Mouse (Mus musculus) naive thymus-derived CD4-positive, alpha-beta T cell, adult 2 months (primary cell): ENCODE data around the gene Rai14.

ENCODE experiments used
- DNase-seq: peaks from one replicate; pipeline ENCODE4 v3.0.0-alpha.2; 2011; ENCODE audit warnings: low read depth

Gene Rai14

GRCm38 (mm10) chr15:10648372-10649109, 65.9 kb downstream of the Rai14 start:
- DNase-seq, result no peak

- DNase-seq, result no peak
These were observed 68.1 kb downstream of the Rai14 start for GRCm38 (mm10) chr15:10646297-10646696.

- DNase-seq, result no peak
These were observed 69.3 kb downstream of the Rai14 start for GRCm38 (mm10) chr15:10645101-10645500.

GRCm38 (mm10) chr15:10643819-10644218, 70.6 kb downstream of the Rai14 start:
- no peak for DNase-seq

- DNase-seq, result no peak
These were observed 71.2 kb downstream of the Rai14 start for GRCm38 (mm10) chr15:10643224-10643623.

- no peak for DNase-seq
These were observed 72.0 kb downstream of the Rai14 start for GRCm38 (mm10) chr15:10642419-10642818.

GRCm38 (mm10) chr15:10640721-10641120, 73.7 kb downstream of the Rai14 start:
- no peak for DNase-seq

- no peak for DNase-seq
These were observed 77.1 kb downstream of the Rai14 start for GRCm38 (mm10) chr15:10637251-10637793.

- no peak for DNase-seq
These were observed 77.6 kb downstream of the Rai14 start for GRCm38 (mm10) chr15:10636844-10637243.

- DNase-seq, result no peak
These were observed 79.3 kb downstream of the Rai14 start for GRCm38 (mm10) chr15:10635121-10635520.

GRCm38 (mm10) chr15:10634176-10634575, 80.2 kb downstream of the Rai14 start:
- no peak for DNase-seq

GRCm38 (mm10) chr15:10633381-10633780, 81.0 kb downstream of the Rai14 start:
- DNase-seq, result no peak

GRCm38 (mm10) chr15:10632581-10632980, 81.8 kb downstream of the Rai14 start:
- DNase-seq, result no peak

GRCm38 (mm10) chr15:10632060-10632459, 82.4 kb downstream of the Rai14 start:
- DNase-seq, result no peak

- no peak for DNase-seq
These were observed 82.9 kb downstream of the Rai14 start for GRCm38 (mm10) chr15:10631541-10631940.

GRCm38 (mm10) chr15:10628980-10629346, 85.5 kb downstream of the Rai14 start:
- no peak for DNase-seq

- no peak for DNase-seq
These were observed 86.1 kb downstream of the Rai14 start for GRCm38 (mm10) chr15:10628131-10628979.

- no peak for DNase-seq
These were observed 90.7 kb downstream of the Rai14 start for GRCm38 (mm10) chr15:10623571-10624227.

- no peak for DNase-seq
These were observed 93.2 kb downstream of the Rai14 start for GRCm38 (mm10) chr15:10621194-10621593.

GRCm38 (mm10) chr15:10619678-10620077, 94.7 kb downstream of the Rai14 start:
- no peak for DNase-seq

GRCm38 (mm10) chr15:10618276-10618675, 96.1 kb downstream of the Rai14 start:
- DNase-seq, result no peak

- no peak for DNase-seq
These were observed 98.4 kb downstream of the Rai14 start for GRCm38 (mm10) chr15:10616001-10616400.
